Mouse (Mus musculus): ENCODE results near the gene Ppp1r2. TPM values are rescaled to one million over a fixed set of nuclear protein-coding genes. Genes with fewer than 3 reads are reported as not detected.
A peak's percentile ranks its signal among the peaks of the same experiment; 100 is the strongest.
"Not testable (repeated sequence)": the region's sequence is repeated elsewhere in the genome, so short reads cannot be mapped to it uniquely, and the experiment has no call there.

Ppp1r2 gene
- polyA plus RNA-seq (2012; rRNA removed), result 72.3 and 91.1 TPM in 2 replicates

GRCm38 (mm10) chr16:31274674-31275460 is at the start of gene Ppp1r2:
TSS of gene Ppp1r2 (minus strand) at chr16:31275277.
- DNase-seq (ENCODE audit: low spot score), result peak; percentile 94

- no peak for DNase-seq (ENCODE audit: low spot score)
Measured at GRCm38 (mm10) chr16:31321501-31321900, 46.4 kb upstream of the Ppp1r2 start.

GRCm38 (mm10) chr16:31320954-31321353 is 45.9 kb upstream of the Ppp1r2 start:
- DNase-seq (ENCODE audit: low spot score), result no peak

- DNase-seq (ENCODE audit: low spot score), result not testable (repeated sequence)
Measured at GRCm38 (mm10) chr16:31319723-31320122, 44.6 kb upstream of the Ppp1r2 start.

- DNase-seq (ENCODE audit: low spot score), result no peak
Measured at GRCm38 (mm10) chr16:31319316-31319715, 44.2 kb upstream of the Ppp1r2 start.

- no peak for DNase-seq (ENCODE audit: low spot score)
Measured at GRCm38 (mm10) chr16:31318418-31318817, 43.3 kb upstream of the Ppp1r2 start.

GRCm38 (mm10) chr16:31316246-31317143 is 41.4 kb upstream of the Ppp1r2 start:
- DNase-seq (ENCODE audit: low spot score), result not testable (repeated sequence)

- no peak for DNase-seq (ENCODE audit: low spot score)
Measured at GRCm38 (mm10) chr16:31315294-31315693, 40.2 kb upstream of the Ppp1r2 start.

GRCm38 (mm10) chr16:31314497-31315233 is 39.6 kb upstream of the Ppp1r2 start, which contains the start of gene Apod:
TSS of gene Apod (minus strand) at chr16:31314808.
- DNase-seq (ENCODE audit: low spot score), result no peak

- DNase-seq (ENCODE audit: low spot score), result no peak
Measured at GRCm38 (mm10) chr16:31313611-31314010, 38.5 kb upstream of the Ppp1r2 start.

- DNase-seq (ENCODE audit: low spot score), result no peak
Measured at GRCm38 (mm10) chr16:31312296-31312695, 37.2 kb upstream of the Ppp1r2 start.

GRCm38 (mm10) chr16:31305199-31305919 is 30.3 kb upstream of the Ppp1r2 start:
- no peak for DNase-seq (ENCODE audit: low spot score)

- no peak for DNase-seq (ENCODE audit: low spot score)
Measured at GRCm38 (mm10) chr16:31303276-31303675, 28.2 kb upstream of the Ppp1r2 start.

GRCm38 (mm10) chr16:31300883-31301532 is 25.9 kb upstream of the Ppp1r2 start:
- DNase-seq (ENCODE audit: low spot score), result no peak

GRCm38 (mm10) chr16:31300467-31300866 is 25.4 kb upstream of the Ppp1r2 start:
- DNase-seq (ENCODE audit: low spot score), result no peak

GRCm38 (mm10) chr16:31299960-31300353 is 24.9 kb upstream of the Ppp1r2 start:
- DNase-seq (ENCODE audit: low spot score), result no peak

GRCm38 (mm10) chr16:31299164-31299959 is 24.3 kb upstream of the Ppp1r2 start:
- no peak for DNase-seq (ENCODE audit: low spot score)

- no peak for DNase-seq (ENCODE audit: low spot score)
Measured at GRCm38 (mm10) chr16:31297113-31297512, 22.0 kb upstream of the Ppp1r2 start.

GRCm38 (mm10) chr16:31293761-31294160 is 18.7 kb upstream of the Ppp1r2 start:
- DNase-seq (ENCODE audit: low spot score), result no peak

All from urinary bladder, adult 2 months (tissue).